Mouse (Mus musculus): Measurements from ENCODE around the gene Vps16.

Vps16 gene

DNA sequence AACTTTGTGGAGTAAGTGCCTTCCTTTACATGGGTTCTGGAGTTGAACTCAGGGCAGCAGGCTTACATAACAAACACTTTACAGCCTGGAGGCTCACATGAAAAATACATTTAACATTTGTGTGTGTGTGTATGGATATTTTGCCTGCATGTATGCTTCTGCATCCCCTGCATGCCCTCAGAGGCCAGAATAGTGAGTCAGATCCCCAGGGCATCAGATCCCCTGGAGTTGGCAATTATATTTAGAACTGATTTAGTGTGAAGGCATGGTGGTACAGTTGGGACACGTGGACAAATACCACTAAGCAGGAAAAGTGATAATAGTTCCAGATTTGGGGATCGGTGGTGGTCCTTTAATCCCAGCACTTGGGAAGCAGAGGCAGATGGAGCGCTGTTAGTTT lies 35.4 kb downstream of the Vps16 start:
- DNase-seq (ENCODE audit: low spot score) = no peak

GRCm38 (mm10) chr2:130461287-130462071 lies 37.3 kb downstream of the Vps16 start:
- DNase-seq (ENCODE audit: low spot score) = no peak

GRCm38 (mm10) chr2:130466438-130466837 lies 42.3 kb downstream of the Vps16 start:
- DNase-seq (ENCODE audit: low spot score) = no peak

DNA sequence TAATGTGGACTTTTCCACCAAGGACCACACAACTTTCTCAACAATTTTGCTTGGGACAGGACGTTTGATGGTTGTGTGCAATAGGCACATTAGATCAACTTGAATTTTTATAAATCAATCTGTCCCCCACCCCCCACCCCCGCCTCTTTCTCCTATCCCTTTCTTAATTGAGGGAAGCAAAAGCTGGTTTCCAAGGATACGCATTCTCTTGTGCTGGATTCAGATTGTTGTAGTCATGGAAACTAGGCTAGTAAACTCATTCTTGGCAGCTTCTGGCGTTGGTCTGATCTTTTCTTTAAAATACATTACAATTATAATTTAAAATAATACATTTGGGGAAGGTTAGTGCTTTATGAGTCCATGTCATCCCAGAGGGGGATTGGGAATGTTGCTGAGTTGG lies 45.2 kb downstream of the Vps16 start:
- DNase-seq (ENCODE audit: low spot score) = no peak

GRCm38 (mm10) chr2:130469935-130470334 lies 45.8 kb downstream of the Vps16 start:
- DNase-seq (ENCODE audit: low spot score) = no peak

DNA sequence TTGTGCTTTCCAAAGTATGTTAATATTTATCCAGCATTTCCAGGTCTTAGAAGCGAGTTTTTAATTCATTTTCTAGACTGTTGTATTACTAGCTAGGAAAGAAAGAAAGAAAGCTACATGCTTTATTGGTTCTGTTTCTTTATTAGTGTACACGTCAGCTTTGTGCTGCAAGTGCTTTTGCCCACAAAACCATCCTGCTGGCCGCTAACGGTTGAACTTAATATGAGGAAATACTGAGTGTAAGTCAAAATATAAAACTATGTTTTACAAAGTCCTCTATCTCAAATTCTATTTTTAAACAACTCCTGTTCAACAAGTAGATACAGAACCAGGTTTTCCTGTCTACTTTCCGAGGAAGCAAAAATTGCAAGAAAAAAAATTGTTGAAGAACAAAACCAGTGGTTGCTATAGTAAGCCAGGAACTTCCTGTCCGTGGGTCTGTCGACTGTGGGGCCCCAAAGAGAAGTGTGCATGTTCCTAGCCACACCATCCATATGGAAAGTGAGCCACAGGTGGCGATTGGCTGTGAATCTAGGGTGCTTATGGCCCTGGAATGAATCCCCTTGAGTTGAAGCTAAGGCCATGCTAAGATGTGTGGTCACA lies 48.9 kb downstream of the Vps16 start:
- DNase-seq (ENCODE audit: low spot score) = no peak

DNA sequence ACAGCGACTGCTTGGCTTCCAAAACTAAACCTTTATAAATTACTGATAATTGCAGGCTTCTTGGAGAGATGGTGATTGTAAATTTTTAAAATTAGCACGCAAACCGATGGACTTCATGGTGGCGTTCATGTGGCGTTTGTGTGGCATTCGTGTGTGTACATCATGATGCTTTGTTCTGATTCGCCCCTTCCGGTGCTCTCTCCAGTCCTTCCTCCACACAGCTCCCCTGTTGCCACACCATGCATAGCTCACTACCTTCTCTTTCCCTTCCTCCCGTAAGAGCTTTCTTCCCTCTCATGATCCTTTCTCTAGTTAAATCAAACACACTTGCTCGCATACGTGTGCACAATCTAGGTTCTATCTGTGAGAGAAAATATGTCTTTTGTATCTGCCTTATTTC lies 51.6 kb downstream of the Vps16 start:
- no peak for DNase-seq (ENCODE audit: low spot score)

DNA sequence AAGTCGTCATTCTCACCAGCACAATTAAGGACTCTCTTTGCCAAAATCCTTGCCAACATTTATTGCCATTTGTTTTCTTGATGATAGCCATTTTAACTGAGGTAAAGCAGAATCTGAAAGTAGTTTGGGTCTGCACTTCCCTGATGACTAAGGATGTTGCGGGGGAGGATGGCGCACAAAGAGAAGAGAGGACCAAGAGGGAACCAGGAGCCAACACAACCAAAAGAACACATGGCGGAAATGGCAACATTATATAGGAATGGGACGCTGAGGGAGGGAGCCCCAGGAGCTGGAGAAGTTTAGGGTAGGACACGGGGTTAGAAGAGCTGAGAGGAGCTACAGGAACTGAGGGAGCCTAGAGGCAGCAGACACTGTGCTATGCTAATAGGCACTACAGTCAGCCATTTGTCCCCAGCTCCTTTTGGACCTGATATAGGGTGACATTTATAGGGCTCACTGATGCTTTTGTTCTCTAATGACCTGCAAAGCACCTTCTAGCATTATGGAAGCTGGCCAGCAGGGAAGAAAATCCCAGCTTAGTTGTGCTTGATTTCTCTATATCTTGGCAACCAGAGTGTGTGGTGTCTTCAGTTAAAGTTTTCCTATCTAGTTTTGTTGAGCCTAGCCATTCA lies 52.6 kb downstream of the Vps16 start:
- DNase-seq (ENCODE audit: low spot score) = no peak

GRCm38 (mm10) chr2:130482177-130482576 lies 58.0 kb downstream of the Vps16 start:
- peak; percentile 23 for DNase-seq (ENCODE audit: low spot score)

DNA sequence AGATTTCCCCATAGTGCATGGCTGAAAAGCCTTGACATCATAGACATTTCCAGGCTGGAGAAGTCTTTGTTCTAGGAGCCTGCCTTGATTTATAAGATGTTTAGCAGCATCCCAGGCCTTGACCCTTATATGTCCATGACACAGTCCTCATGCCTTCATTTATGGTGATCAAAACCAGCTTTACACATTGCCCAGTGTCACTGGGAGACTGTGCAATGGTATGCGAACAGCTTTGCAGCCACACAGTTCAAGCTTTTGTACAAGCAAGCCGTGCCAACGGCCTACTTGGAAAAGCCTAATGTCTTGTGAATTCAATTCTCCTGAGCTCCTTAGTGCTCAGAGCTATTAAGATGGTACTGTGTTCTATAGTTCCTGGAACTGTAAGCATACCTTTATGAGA lies 58.6 kb downstream of the Vps16 start:
- DNase-seq (ENCODE audit: low spot score) = no peak

DNA sequence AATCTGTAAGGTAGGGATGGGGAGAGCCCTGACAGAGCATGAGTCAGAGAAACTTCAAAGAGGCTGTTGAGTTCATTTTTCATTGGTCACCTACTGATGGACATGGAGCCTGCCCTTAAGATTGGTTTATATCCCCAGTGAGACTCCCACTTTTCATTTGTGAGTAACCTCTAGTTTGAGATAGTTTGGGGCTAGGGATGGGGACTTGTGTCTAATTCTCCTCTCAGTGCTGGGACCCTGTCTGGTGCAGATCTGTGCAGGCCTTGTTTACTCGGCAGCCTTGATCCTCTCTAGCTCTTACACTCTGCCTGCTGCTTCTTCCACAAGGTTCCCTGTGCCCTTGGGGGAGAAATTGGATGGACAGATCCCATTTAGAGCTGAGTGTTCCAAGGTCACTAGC lies 60.1 kb downstream of the Vps16 start:
- DNase-seq (ENCODE audit: low spot score) = no peak

- no peak for DNase-seq (ENCODE audit: low spot score)
Observed at GRCm38 (mm10) chr2:130488002-130488401, 63.9 kb downstream of the Vps16 start.

GRCm38 (mm10) chr2:130488600-130488999 lies 64.5 kb downstream of the Vps16 start:
- peak; percentile 15 for DNase-seq (ENCODE audit: low spot score)

DNA sequence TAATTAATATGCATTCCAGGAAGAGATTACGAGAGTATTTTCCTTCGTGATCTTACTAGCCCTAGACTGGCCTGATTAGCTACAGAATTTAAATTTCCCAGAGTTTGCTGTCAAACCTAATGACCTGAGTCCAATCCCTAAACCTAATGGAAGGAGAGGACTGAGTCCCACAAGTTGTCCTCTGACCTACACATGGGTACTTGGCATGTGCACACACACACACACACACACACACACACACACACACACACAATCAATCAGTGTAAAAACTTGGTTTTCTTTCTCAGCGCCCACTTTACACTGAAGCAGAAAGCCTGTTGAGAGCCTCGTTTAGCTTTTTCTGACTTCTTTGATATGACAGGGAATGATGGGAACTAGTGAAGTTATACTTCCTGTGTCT lies 67.0 kb downstream of the Vps16 start:
- DNase-seq (ENCODE audit: low spot score) = no peak

- DNase-seq (ENCODE audit: low spot score) = peak; percentile 7
Observed at GRCm38 (mm10) chr2:130491587-130491986, 67.4 kb downstream of the Vps16 start.

All from lung, postnatal 25 days (tissue).